Mouse (Mus musculus) midbrain, embryonic 14.5 days (tissue): ENCODE data around the gene Sema7a. TPM values are rescaled to one million over a fixed set of nuclear protein-coding genes. Genes with fewer than 3 reads are reported as not detected.

Experiments used
- ATAC-seq: fragments of 200-750 bp; cut with Nextera tagmentation; 2 replicates; pipeline ENCODE4 v1.8.0; 2017; ENCODE audit warnings: moderate number of reproducible peaks, moderate library complexity; ENCODE audit not compliant: low FRiP score, low TSS enrichment
- DNase-seq: peaks from one replicate; pipeline ENCODE4 v3.0.0-alpha.2; 2015
- H3K27ac ChIP-seq: fragments of 300-500 bp; sonication (generic); replicated peaks from 2 replicates; pipeline ENCODE4 v1.5.1; 2014; ENCODE audit warnings: mild to moderate bottlenecking, low read depth, low read length, moderate library complexity
- H3K27me3 ChIP-seq: fragments of 300-500 bp; sonication (generic); 2 replicates; pipeline ENCODE4 v1.6.1; 2014; ENCODE audit warnings: low read length, control low read depth, mixed read lengths; ENCODE audit not compliant: control insufficient read depth, insufficient read depth
- H3K36me3 ChIP-seq: fragments of 300-500 bp; sonication (generic); 2 replicates; pipeline ENCODE4 v1.6.1; 2014; ENCODE audit warnings: low read length, control low read depth; ENCODE audit not compliant: control insufficient read depth, insufficient read depth
- H3K4me1 ChIP-seq: fragments of 300-500 bp; sonication (generic); 2 replicates; pipeline ENCODE4 v1.6.1; 2014; ENCODE audit warnings: mild to moderate bottlenecking, antibody characterized with exemption, low read length, control low read depth; ENCODE audit not compliant: control insufficient read depth, insufficient read depth
- H3K4me2 ChIP-seq: fragments of 300-500 bp; sonication (generic); 2 replicates; pipeline ENCODE4 v1.6.1; 2014; ENCODE audit warnings: mild to moderate bottlenecking, low read length, moderate library complexity
- H3K4me3 ChIP-seq: fragments of 300-500 bp; sonication (generic); replicated peaks from 2 replicates; pipeline ENCODE4 v1.5.1; 2014; ENCODE audit warnings: low read depth, low read length
- H3K9ac ChIP-seq: fragments of 300-500 bp; sonication (generic); replicated peaks from 2 replicates; pipeline ENCODE4 v1.6.1; 2014; ENCODE audit warnings: mild to moderate bottlenecking, low read length, moderate library complexity
- H3K9me3 ChIP-seq: fragments of 300-500 bp; sonication (generic); 2 replicates; pipeline ENCODE4 v1.6.1; 2016; ENCODE audit warnings: low read length, control low read depth, mixed read lengths; ENCODE audit not compliant: control insufficient read depth
- WGBS: fragments of 180-500 bp; shearing (Covaris S2); extraction: QIAGEN DNeasy Blood & Tissue Kit; methylation state at CpG from one replicate; pipeline ENCODE4 v1.1.7; 2014; 5-methylcytosine and 5-hydroxymethylcytosine counted together
- polyA plus RNA-seq: library from polyadenylated mRNA; unstranded; fragments of >200 nt; fragmentation: Nextera tagmentation; extraction: Ambion mirVana; gene quantifications from 2 replicates; pipeline ENCODE4 v1.2.1, GENCODE M21; 2014

The Sema7a gene
- polyA plus RNA-seq, 1 experiment from 2014 or later, result 3.7 TPM

GRCm38 (mm10) chr9:58008336-58009014 is 68.6 kb downstream of the Sema7a start:
- WGBS, result 41% methylated on average over 12 of the region's 12 CpGs
- H3K9ac ChIP-seq, result peak overlapping the region; percentile 14; the same call in 1 of the 2 replicates
- no peaks in the 10 kb centered on the region for H3K9me3 ChIP-seq
- H3K36me3 ChIP-seq, result no peaks in the 10 kb centered on the region
- no peaks in the 10 kb centered on the region for H3K27me3 ChIP-seq
- peak overlapping the region; percentile 88 for H3K27ac ChIP-seq
- H3K4me1 ChIP-seq, result peaks cover 12% of the 10 kb centered on the region
- peak; percentile 67; the same call in 1 of the 2 replicates for ATAC-seq
- H3K4me3 ChIP-seq, result no peak overlapping the region
- no peak for DNase-seq
- peak overlapping the region; percentile 47 for H3K4me2 ChIP-seq

DNA sequence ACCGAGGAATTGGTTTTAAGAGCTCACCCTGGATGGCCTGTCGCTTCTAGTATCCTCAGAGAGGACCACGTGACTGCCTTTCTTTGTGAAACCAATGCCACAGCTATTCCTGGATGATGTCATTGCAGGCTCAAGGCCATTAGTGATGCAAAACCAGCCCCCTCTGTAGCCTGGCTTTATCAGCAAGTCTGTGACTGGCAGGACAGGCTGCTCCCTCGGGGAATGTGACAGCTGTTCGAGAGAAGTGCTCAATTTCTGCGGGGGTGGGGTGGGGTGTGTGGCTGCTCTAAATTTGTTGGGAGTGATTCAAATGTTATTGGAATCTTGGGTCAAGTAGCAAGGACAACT is 69.1 kb downstream of the Sema7a start:
- no peak overlapping the region for H3K4me3 ChIP-seq
- H3K4me2 ChIP-seq, result peak overlapping the region; percentile 47
- 1% methylated on average over 6 of the region's 6 CpGs for WGBS
- H3K36me3 ChIP-seq, result no peaks in the 10 kb centered on the region
- ATAC-seq, result peak; percentile 92
- peak overlapping the region; percentile 88 for H3K27ac ChIP-seq
- H3K9ac ChIP-seq, result peak overlapping the region; percentile 14; the same call in 1 of the 2 replicates
- H3K9me3 ChIP-seq, result no peaks in the 10 kb centered on the region
- no peaks in the 10 kb centered on the region for H3K27me3 ChIP-seq
- H3K4me1 ChIP-seq, result peaks cover 12% of the 10 kb centered on the region
- peak; percentile 93 for DNase-seq

DNA sequence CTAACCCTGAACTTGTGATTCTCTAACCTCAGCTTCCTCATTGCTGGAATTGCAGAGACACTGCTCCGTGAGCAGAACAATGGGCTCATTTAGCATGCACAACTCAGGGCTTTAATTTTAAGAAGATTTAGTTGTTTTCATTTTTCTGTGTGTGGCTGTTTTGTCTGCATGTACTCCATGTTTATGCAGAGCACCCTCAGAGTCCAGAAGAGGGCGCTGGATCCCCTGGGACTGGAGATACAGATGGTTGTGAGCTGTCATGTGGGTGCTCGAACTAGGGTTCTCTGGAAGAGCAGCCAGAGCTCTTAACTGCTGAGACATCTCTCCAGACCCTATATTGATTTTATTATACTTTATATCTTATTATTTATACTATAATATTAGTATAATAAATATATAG is 69.7 kb downstream of the Sema7a start:
- peak; percentile 51 for DNase-seq
- no peak for ATAC-seq

DNA sequence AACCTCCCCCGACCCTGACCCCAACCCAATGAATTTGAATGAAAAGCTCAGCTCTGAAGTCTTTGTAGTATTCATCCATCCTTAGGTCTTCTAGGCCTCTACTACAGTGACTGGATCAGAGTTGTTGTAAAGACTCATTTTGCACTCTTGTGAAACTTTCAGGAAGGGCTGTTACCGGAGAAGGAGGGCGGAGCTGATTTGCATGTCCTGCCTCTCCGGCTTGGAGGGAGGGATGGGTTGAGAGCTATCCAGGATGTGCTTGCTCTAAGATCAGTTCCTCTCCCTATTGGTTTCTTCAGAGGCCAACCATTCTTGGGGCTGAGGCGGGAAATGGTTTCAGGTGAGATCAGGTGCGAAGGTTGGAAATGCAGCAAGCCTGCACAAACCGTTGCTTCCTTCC is 71.1 kb downstream of the Sema7a start:
- ATAC-seq, result no peak
- H3K4me3 ChIP-seq, result no peak overlapping the region
- H3K4me2 ChIP-seq, result no peak overlapping the region
- no peak for DNase-seq
- no peaks in the 10 kb centered on the region for H3K27me3 ChIP-seq
- H3K9ac ChIP-seq, result no peak overlapping the region
- H3K9me3 ChIP-seq, result no peaks in the 10 kb centered on the region
- H3K27ac ChIP-seq, result no peak overlapping the region
- peaks cover 12% of the 10 kb centered on the region for H3K4me1 ChIP-seq
- WGBS, result 53% methylated on average over 7 of the region's 7 CpGs
- H3K36me3 ChIP-seq, result no peaks in the 10 kb centered on the region

More for the DNA sequence above, 69.7 kb downstream of the Sema7a start:
- peaks cover 12% of the 10 kb centered on the region for H3K4me1 ChIP-seq
- H3K9ac ChIP-seq, result no peak overlapping the region
- no peaks in the 10 kb centered on the region for H3K9me3 ChIP-seq
- H3K4me2 ChIP-seq, result peak overlapping the region; percentile 47
- 42% methylated on average over 3 of the region's 3 CpGs for WGBS
- no peak overlapping the region for H3K4me3 ChIP-seq
- H3K27me3 ChIP-seq, result no peaks in the 10 kb centered on the region
- H3K27ac ChIP-seq, result peak overlapping the region; percentile 88
- no peaks in the 10 kb centered on the region for H3K36me3 ChIP-seq

DNA sequence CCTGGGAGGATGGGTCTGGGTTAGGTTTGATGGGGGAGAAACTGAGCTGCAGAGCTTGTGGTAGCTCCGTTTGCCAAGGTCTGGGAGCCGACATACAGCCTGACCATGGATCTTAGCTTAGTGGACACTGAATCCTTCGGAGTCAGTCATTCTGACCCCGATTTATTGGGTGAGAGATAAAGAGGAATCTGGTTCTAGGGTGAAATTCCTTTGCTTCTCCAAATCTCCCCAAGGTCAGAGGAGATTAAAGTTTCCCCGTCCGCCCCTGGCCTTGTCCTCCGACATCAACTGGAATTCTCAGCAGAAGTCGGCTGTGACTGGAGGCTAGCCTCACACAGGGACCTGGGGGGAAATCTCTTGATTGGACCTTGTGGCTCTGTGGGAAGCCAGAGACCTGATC is 71.6 kb downstream of the Sema7a start:
- Histone ChIP-seq H3K27ac (no peak overlapping the region), H3K36me3 (no peaks in the 10 kb centered on the region), H3K9ac (no peak overlapping the region), H3K9me3 (no peaks in the 10 kb centered on the region), H3K27me3 (no peaks in the 10 kb centered on the region), H3K4me3 (no peak overlapping the region), H3K4me2 (no peak overlapping the region), H3K4me1 (peaks cover 12% of the 10 kb centered on the region)
- ATAC-seq (no peak), DNase-seq (no peak)
- 80% methylated on average over 8 of the region's 8 CpGs for WGBS

Other genes starting within 250 kb of the Sema7a start
- 24.6 and 27.7 TPM in 2 replicates for gene Edc3, start 231.6 kb upstream of the Sema7a start, polyA plus RNA-seq
- gene Clk3, start 174.3 kb upstream of the Sema7a start, polyA plus RNA-seq, result 66.3 and 68.7 TPM in 2 replicates
- gene Arid3b, start 103.3 kb upstream of the Sema7a start, polyA plus RNA-seq, result 8.7 and 9.6 TPM in 2 replicates
- gene Ubl7, start 29.1 kb upstream of the Sema7a start, polyA plus RNA-seq, result 165 and 172 TPM in 2 replicates
- 0.36 and 0.51 TPM in 2 replicates for gene Cyp11a1, start 66.3 kb downstream of the Sema7a start, polyA plus RNA-seq
- 2.3 and 10.1 TPM in 2 replicates for gene Stra6, start 123.7 kb downstream of the Sema7a start, polyA plus RNA-seq
- gene Ccdc33, start 178.7 kb downstream of the Sema7a start, polyA plus RNA-seq, result 0.09 and 0.54 TPM in 2 replicates